Mouse (Mus musculus) stomach, postnatal 0 days (tissue): ENCODE measurements around the gene Gpr37l1.

Experiments
- CTCF ChIP-seq: IDR thresholded peaks from 2 replicates; pipeline ENCODE4 v1.5.1; 2016; ENCODE audit warnings: antibody characterized with exemption, low read depth, mild to moderate bottlenecking, moderate library complexity
- EP300 ChIP-seq: optimal IDR thresholded peaks from 2 replicates; pipeline ENCODE3; 2016; ENCODE audit warnings: antibody characterized with exemption

GRCm38 (mm10) chr1:135112661-135113060, 54.8 kb downstream of the Gpr37l1 start:
- peak; percentile 94 for TF ChIP-seq CTCF
- TF ChIP-seq EP300 = no peak
